Mouse (Mus musculus): Measurements from ENCODE around the gene Cyth2. TPM values are rescaled to one million over a fixed set of nuclear protein-coding genes. Genes with fewer than 3 reads are reported as not detected.

Cyth2 gene
- polyA plus RNA-seq, 1 experiment: 157 TPM

DNA sequence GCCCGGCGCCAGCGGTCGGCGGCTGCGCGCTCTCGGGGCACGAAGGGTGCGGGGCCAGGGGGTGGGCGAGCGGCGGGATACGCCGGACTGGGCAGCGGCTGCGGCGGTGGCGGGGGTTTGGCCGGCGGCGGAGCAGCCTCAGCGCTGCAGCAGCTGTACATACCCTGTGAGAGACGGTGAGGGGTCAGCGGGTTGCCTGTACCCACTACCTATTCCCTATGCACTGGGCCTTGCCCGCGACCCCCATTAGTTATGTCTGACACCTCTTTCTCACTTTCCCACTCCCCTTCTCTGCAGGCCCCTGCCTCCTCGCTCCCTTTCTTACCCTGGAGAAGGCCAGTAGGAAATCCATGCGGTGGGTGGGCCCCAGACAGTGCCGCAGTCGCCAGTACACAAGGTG is 19.5 kb upstream of the Cyth2 start:
- TF ChIP-seq FLI1 (IDR thresholded peaks at IDR 0.05; ENCODE audit: low read length) (no peak), GATA1 (IDR thresholded peaks at IDR 0.05; ENCODE audit: borderline replicate concordance, low read length) (no peak)
- Histone ChIP-seq H3K36me3 (replicated peaks; ENCODE audit: low read length) (peaks cover 6% of the 10 kb centered on the region), H3K27me3 (replicated peaks) (peaks cover 66% of the 10 kb centered on the region), H3K4me3 (replicated peaks) (no peak overlapping the region), H3K9me3 (peaks cover 7% of the 10 kb centered on the region; the same call in 1 of the 2 replicates), H3K4me1 (peaks cover 45% of the 10 kb centered on the region)

DNA sequence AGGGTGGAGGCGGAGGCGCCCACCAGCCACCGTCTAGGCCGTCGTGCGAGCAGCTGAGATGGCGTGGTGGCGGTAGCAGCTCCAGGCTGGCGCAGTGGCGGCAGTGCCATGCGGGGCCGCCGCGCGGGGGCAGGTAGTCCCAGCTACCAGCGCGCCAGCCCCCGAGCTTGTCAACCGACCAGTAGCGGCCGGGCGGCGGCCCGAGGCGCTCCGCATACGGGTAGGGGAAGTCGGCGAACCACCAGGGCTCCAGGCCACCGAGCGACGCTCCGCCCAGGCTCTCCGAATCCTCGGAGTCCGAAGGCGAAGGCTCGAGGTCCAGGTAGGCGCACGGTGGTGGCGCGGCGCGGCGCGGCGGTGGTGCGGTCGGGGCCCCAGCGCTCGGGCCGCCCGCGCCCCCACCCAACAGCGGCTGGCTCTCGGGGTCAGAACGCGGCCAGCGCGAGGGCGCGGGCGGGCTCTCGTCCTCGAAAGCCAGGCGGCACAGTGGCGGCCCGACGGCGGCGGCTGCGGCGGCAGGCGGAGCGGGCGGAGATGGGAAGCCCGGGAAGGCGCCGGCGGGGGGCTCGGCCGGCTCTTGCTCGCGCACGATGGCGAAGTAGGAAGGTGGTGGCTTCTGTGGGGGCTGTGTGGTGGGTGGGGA is 18.9 kb upstream of the Cyth2 start:
- Histone ChIP-seq H3K4me3 (replicated peaks) (peak overlapping the region; percentile 87), H3K9me3 (peaks cover 7% of the 10 kb centered on the region; the same call in 1 of the 2 replicates), H3K4me1 (peaks cover 52% of the 10 kb centered on the region), H3K27me3 (replicated peaks) (peaks cover 62% of the 10 kb centered on the region), H3K36me3 (replicated peaks; ENCODE audit: low read length) (peaks cover 13% of the 10 kb centered on the region)
- TF ChIP-seq FLI1 (IDR thresholded peaks at IDR 0.05; ENCODE audit: low read length) (no peak), GATA1 (IDR thresholded peaks at IDR 0.05; ENCODE audit: borderline replicate concordance, low read length) (no peak)

DNA sequence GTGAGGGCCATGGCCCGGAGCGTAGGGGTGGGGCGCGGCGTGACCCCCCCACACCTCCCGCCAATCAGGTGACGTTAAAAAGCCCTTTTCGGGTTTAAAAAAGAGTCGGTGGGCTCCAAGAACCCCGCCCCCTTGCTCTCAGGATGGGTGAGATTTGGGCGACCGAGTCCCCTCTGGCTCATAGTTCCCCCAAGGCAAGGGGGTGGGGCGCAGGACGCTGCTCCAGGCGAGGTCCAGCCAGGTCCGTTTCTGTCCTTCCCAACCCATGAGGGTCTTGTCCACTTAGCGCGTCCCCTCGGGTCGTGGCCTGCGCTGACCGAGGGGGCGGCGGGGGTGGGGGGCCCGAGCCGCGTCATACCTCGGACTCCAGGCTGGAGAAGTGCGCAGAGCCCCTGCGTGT is 18.0 kb upstream of the Cyth2 start:
- Histone ChIP-seq H3K4me3 (replicated peaks) (peak overlapping the region; percentile 87), H3K4me1 (peaks cover 52% of the 10 kb centered on the region), H3K27me3 (replicated peaks) (peaks cover 56% of the 10 kb centered on the region), H3K36me3 (replicated peaks; ENCODE audit: low read length) (peaks cover 21% of the 10 kb centered on the region), H3K9me3 (peaks cover 7% of the 10 kb centered on the region; the same call in 1 of the 2 replicates)
- TF ChIP-seq GATA1 (IDR thresholded peaks at IDR 0.05; ENCODE audit: borderline replicate concordance, low read length) (no peak), FLI1 (IDR thresholded peaks at IDR 0.05; ENCODE audit: low read length) (no peak)

- Histone ChIP-seq H3K36me3 (replicated peaks; ENCODE audit: low read length) (peaks cover 34% of the 10 kb centered on the region), H3K4me1 (peaks cover 52% of the 10 kb centered on the region), H3K27me3 (replicated peaks) (peaks cover 45% of the 10 kb centered on the region), H3K9me3 (no peaks in the 10 kb centered on the region), H3K4me3 (replicated peaks) (peak overlapping the region; percentile 98)
- TF ChIP-seq FLI1 (IDR thresholded peaks at IDR 0.05; ENCODE audit: low read length): no peak
- TF ChIP-seq GATA1 (IDR thresholded peaks at IDR 0.05; ENCODE audit: borderline replicate concordance, low read length): no peak
Observed at GRCm38 (mm10) chr7:45831128-45831525, 16.7 kb upstream of the Cyth2 start.

- TF ChIP-seq GATA1 (IDR thresholded peaks at IDR 0.05; ENCODE audit: borderline replicate concordance, low read length) (no peak), FLI1 (IDR thresholded peaks at IDR 0.05; ENCODE audit: low read length) (no peak)
- Histone ChIP-seq H3K4me3 (replicated peaks) (peak within 1 kb of the TSS; percentile 98), H3K4me1 (peaks cover 52% of the 10 kb centered on the region), H3K36me3 (replicated peaks; ENCODE audit: low read length) (peaks cover 39% of the 10 kb centered on the region), H3K27me3 (replicated peaks) (peaks cover 42% of the 10 kb centered on the region), H3K9me3 (no peaks in the 10 kb centered on the region)
Observed at GRCm38 (mm10) chr7:45830427-45831127, 16.2 kb upstream of the Cyth2 start, which contains the start of gene Grwd1. Gene Grwd1, minus strand, starts transcription at chr7:45830944.

GRCm38 (mm10) chr7:45826631-45827030 is 12.2 kb upstream of the Cyth2 start:
- no peak overlapping the region for H3K4me3 ChIP-seq (replicated peaks)
- H3K27me3 ChIP-seq (replicated peaks): peaks cover 3% of the 10 kb centered on the region
- H3K36me3 ChIP-seq (replicated peaks; ENCODE audit: low read length): peaks cover 73% of the 10 kb centered on the region
- H3K9me3 ChIP-seq: no peaks in the 10 kb centered on the region
- peaks cover 41% of the 10 kb centered on the region for H3K4me1 ChIP-seq
- TF ChIP-seq FLI1 (IDR thresholded peaks at IDR 0.05; ENCODE audit: low read length): no peak
- no peak for TF ChIP-seq GATA1 (IDR thresholded peaks at IDR 0.05; ENCODE audit: borderline replicate concordance, low read length)

DNA sequence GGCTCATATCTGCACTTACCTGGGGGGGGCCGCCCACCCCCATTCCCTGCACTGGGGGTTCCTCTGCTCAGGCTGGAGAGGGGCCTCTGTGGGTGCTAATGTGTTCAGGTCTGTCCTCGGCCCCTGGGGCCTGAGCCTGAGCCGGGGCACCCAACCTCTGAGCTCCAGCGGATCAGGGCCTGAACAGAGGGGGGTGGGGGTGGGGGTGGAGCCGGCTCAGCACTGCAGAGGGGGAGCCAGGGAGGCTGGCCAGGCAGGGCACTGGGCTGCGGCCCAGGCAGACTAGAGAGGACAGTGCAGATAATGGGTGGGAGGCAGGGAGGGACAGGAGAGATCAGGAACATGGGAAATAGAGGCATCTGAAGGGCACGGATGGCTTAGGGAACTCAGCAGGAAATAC is 10.2 kb upstream of the Cyth2 start, which contains the start of gene Kcnj14:
Kcnj14 (minus strand) TSS at position 185 of the 400 bp plus-strand sequence.
- peaks cover 74% of the 10 kb centered on the region for H3K36me3 ChIP-seq (replicated peaks; ENCODE audit: low read length)
- H3K4me1 ChIP-seq: peaks cover 23% of the 10 kb centered on the region
- TF ChIP-seq GATA1 (IDR thresholded peaks at IDR 0.05; ENCODE audit: borderline replicate concordance, low read length) (no peak), FLI1 (IDR thresholded peaks at IDR 0.05; ENCODE audit: low read length) (no peak)

GRCm38 (mm10) chr7:45820913-45821312 is 6.5 kb upstream of the Cyth2 start:
- TF ChIP-seq GATA1 (IDR thresholded peaks at IDR 0.05; ENCODE audit: borderline replicate concordance, low read length) (no peak), FLI1 (IDR thresholded peaks at IDR 0.05; ENCODE audit: low read length) (no peak)
- Histone ChIP-seq H3K9me3 (no peaks in the 10 kb centered on the region), H3K4me3 (replicated peaks) (no peak overlapping the region), H3K4me1 (peaks cover 12% of the 10 kb centered on the region), H3K27me3 (replicated peaks) (peaks cover 9% of the 10 kb centered on the region), H3K36me3 (replicated peaks; ENCODE audit: low read length) (peaks cover 38% of the 10 kb centered on the region)

More for the DNA sequence above, 10.2 kb upstream of the Cyth2 start, which contains the start of gene Kcnj14:
- Histone ChIP-seq H3K9me3 (no peaks in the 10 kb centered on the region), H3K4me3 (replicated peaks) (no peak within 1 kb of the TSS), H3K27me3 (replicated peaks) (no peaks in the 10 kb centered on the region)

GRCm38 (mm10) chr7:45819843-45820242 is 5.5 kb upstream of the Cyth2 start:
- H3K9me3 ChIP-seq: no peaks in the 10 kb centered on the region
- TF ChIP-seq GATA1 (IDR thresholded peaks at IDR 0.05; ENCODE audit: borderline replicate concordance, low read length) (no peak), FLI1 (IDR thresholded peaks at IDR 0.05; ENCODE audit: low read length) (no peak)
- H3K36me3 ChIP-seq (replicated peaks; ENCODE audit: low read length): peaks cover 27% of the 10 kb centered on the region
- H3K4me1 ChIP-seq: peaks cover 19% of the 10 kb centered on the region
- no peak overlapping the region for H3K4me3 ChIP-seq (replicated peaks)
- peaks cover 12% of the 10 kb centered on the region for H3K27me3 ChIP-seq (replicated peaks)

DNA sequence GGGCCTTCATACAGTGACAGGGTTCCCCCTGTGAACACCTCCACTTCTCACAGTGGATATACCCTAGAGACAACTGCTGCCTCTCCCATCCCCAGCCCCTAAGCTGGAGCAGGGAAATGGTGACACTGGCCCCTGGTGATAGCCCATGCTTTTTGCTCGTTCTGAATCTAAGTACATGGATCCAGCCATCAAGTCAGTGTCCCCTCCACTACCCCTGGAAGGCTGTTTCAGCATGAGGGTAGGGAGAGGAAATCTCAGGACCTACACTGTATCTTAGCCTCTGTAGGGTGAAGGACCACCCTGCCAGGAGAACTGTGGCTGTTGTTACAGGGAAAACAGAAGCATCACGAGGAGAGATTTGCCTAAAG is 1.6 kb upstream of the Cyth2 start:
- Histone ChIP-seq H3K9me3 (no peaks in the 10 kb centered on the region), H3K4me3 (replicated peaks) (no peak overlapping the region), H3K36me3 (replicated peaks; ENCODE audit: low read length) (peaks cover 22% of the 10 kb centered on the region), H3K27me3 (replicated peaks) (peaks cover 12% of the 10 kb centered on the region), H3K4me1 (peaks cover 39% of the 10 kb centered on the region)
- no peak for TF ChIP-seq FLI1 (IDR thresholded peaks at IDR 0.05; ENCODE audit: low read length)
- no peak for TF ChIP-seq GATA1 (IDR thresholded peaks at IDR 0.05; ENCODE audit: borderline replicate concordance, low read length)
